Mouse (Mus musculus): ENCODE data around the gene Gbp10.
"Not testable (repeated sequence)": the region's sequence is repeated elsewhere in the genome, so short reads cannot be mapped to it uniquely, and the experiment has no call there.

GRCm38 (mm10) chr5:105236040-105236439, 3.3 kb downstream of the Gbp10 start:
- TF ChIP-seq POLR2A (IDR thresholded peaks at IDR 0.05; ENCODE audit: control insufficient read depth, extremely low read depth, insufficient read depth, low read length, poor library complexity); CTCF (IDR thresholded peaks at IDR 0.05; ENCODE audit: borderline replicate concordance, control insufficient read depth, extremely low read depth, insufficient read depth, low read length, poor library complexity): not testable (repeated sequence)
